Mouse (Mus musculus) common myeloid progenitor, adult 5-6 weeks (primary cell): ENCODE results near the gene Prm1. TPM values are rescaled to one million over a fixed set of nuclear protein-coding genes. Genes with fewer than 3 reads are reported as not detected.

ENCODE experiments used
- ATAC-seq: replicated peaks from 2 replicates; pipeline ENCODE4 v1.8.0; 2016; ENCODE audit warnings: low read depth, mild to moderate bottlenecking, moderate TSS enrichment, inconsistent platforms; ENCODE audit not compliant: poor library complexity, severe bottlenecking
- total RNA-seq: library from RNA; stranded (forward); fragments of 200-1000, 187-1606 nt; gene quantifications from 2 replicates; pipeline ENCODE4 v1.2.3, GENCODE M21; 2017

Gene Prm1
- total RNA-seq, 1 experiment from 2014 or later, result not detected

DNA sequence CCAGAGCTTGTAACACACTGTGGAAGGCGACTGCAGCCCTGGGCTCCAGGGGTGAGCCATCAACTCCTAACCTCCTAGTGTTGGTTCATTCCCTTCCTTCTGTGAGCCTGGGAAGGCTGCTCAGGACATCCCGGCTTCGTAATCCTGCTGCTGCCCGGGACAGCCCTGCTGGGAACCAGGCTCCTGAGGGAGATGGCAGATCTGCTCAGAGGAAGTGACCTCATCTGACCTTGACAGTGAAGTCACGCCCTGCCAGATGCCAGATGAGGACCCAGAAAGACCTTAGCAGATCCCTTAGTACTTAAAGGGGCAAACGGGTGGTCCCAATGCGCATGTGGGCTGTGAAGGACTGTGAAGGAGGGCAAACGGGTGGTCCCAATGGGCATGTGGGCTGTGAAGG lies 44.5 kb downstream of the Prm1 start:
- ATAC-seq, result no peak

DNA sequence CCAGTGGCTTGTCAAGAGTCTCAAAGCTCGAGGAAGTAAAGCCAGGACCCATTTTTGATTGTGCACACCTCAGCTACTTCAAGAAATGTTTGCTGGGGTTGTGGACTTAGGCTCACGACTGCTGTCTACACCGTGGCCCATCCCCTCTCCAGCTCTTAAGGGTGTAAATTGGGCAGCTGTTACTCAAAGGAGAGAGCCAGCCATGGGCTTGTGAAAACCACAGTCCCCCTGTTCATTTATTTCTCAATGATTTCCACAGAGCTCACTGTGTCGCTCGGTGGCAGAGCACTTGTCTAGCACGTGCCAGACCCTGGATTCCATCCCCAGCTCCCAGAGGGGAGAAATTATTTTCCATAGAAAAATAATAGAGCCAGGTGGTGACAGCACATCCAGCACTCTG lies 49.5 kb downstream of the Prm1 start:
- no peak for ATAC-seq

DNA sequence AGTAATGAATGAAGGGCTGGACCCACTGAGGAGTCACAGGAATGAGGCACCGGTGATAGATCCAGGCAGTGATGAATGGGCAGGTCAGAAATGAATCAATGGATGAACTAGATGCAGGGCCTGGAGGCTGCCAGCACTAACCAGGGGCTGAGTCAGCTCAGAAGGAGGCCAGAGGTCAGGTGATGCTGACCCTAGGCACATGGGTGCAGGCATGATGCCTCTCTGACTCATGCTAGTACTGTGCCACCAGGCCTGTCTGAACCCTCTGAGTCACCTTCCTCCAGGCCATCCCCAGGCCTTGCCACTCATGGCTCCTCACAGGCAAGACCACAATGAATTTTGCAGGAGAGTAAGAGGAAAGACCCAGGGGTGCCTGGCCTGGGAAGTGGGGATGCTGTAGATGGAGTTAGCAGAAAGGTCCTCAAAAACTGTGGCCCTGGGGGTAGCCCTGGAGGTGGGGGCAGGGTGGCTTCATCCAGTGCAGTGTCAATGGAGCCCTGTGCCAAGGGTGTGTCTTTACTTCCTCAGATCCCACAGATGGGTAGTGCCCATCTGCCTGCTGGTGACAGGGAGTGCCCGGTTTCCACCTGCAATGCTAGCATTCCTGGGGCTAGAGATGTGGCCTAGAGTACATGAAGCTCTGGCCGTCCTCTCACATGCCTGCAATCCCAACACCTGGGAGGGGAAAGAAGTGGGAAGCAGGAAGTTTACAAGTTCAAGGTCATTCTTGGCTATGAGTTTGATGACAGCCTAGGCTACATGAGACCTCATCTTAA lies 50.9 kb downstream of the Prm1 start:
- ATAC-seq, result no peak

DNA sequence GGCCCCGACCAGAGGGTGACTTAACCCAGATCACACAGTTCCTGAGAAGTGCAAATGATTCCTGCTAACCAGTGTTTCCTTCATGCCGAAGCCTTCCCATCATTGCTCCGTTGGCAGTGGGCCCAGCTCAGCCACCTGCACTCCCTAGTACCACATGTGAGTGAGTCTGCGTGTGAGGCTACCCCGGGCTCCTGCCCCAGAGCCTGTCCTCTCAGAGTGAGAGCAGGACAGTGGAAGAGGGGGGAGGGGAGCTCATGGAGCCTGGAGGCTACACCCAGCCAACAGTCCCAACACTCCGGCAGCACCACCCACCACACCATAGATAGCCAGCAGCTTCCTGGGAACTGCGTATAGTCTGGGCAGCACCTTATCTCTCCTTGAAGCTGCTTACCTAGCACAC lies 55.8 kb downstream of the Prm1 start:
- ATAC-seq, result no peak

DNA sequence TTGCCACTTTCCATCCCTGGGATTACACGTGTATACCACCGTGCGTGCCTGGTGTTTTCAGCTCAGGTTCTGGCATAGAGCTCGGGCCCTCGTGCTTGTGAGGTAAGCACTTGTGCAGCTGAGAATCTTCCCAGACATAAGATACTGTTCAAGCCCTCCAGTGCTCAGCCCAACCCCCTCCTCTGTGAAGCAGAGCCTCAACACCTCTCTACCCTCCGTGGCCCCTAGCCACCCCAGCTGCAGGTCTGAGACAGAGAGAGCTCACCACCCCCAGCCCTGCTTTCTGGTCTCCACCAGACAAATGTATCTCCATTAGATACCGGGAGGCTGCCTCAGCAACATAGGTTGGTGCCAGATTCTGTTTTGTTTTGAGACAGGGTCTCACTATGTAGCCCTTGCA lies 56.4 kb downstream of the Prm1 start:
- ATAC-seq, result no peak

Other genes starting within 250 kb of the Prm1 start
- gene Socs1, start 20.3 kb downstream of the Prm1 start, total RNA-seq, result 0.59 and 2.3 TPM in 2 replicates
- gene Tnp2, start 17.2 kb downstream of the Prm1 start, total RNA-seq, result not detected in 2 replicates
- not detected in 2 replicates for gene Prm3, start 14.9 kb downstream of the Prm1 start, total RNA-seq
- not detected in 2 replicates for gene Prm2, start 9.7 kb downstream of the Prm1 start, total RNA-seq
- not detected in 2 replicates for gene Gm11172, start 7.1 kb upstream of the Prm1 start, total RNA-seq
- 5.9 and 8.3 TPM in 2 replicates for gene Rmi2, start 29.2 kb upstream of the Prm1 start, total RNA-seq